In the genomic region with DNA sequence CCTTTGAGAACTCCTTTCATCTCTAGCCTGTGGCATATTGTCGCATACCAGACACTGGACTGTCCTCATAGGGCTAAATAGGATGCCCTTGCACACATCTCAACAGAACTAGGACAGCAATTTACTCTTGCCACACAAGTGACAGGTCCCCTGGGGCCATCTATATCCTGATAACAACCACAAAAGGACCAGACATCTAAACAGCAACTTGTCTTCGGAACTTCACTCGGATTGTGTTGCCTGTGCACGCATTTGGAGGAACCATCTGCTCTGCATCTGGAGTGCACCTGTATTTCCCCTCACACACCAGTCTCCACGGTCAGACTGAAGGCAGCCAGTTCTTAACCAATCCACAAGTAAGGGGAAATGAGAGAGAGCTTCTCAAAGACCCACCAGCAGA, we compare ENCODE assay signal across 30 mouse cellular contexts.
"Had no signal": no experiment of that assay in that cellular context is flagged by ENCODE, and none has a peak within 500 bp of the region (broad histone marks: within the 10 kb centered on the region; RNA-seq: fewer than 3 reads in every experiment).

No protein-coding gene starts in this region.

- H3K4me3 ChIP-seq: heart, embryonic 10.5 days; heart, embryonic 12.5 days; heart, embryonic 13.5 days; heart, embryonic 15.5 days; hindbrain, embryonic 12.5 days; hindbrain, embryonic 13.5 days; hindbrain, embryonic 15.5 days; intestine, embryonic 15.5 days; kidney, embryonic 15.5 days; layer of hippocampus, adult 2 months; left cerebral cortex, adult 2 months had no signal

- H3K9me3 ChIP-seq: heart, embryonic 10.5 days; heart, embryonic 12.5 days; heart, embryonic 13.5 days; heart, embryonic 15.5 days; hindbrain, embryonic 12.5 days; hindbrain, embryonic 13.5 days; hindbrain, embryonic 15.5 days; intestine, embryonic 15.5 days; kidney, embryonic 15.5 days had no signal

- H3K27me3 ChIP-seq: heart, embryonic 12.5 days; heart, embryonic 13.5 days; heart, embryonic 15.5 days; hindbrain, embryonic 12.5 days; hindbrain, embryonic 13.5 days; hindbrain, embryonic 15.5 days; intestine, embryonic 15.5 days; kidney, embryonic 15.5 days had no signal

- H3K4me1 ChIP-seq: heart, embryonic 10.5 days; heart, embryonic 12.5 days; hindbrain, embryonic 15.5 days; intestine, embryonic 15.5 days; kidney, embryonic 15.5 days had no signal

- H3K36me3 ChIP-seq: heart, embryonic 10.5 days; heart, embryonic 12.5 days; heart, embryonic 13.5 days; heart, embryonic 15.5 days; hindbrain, embryonic 12.5 days; hindbrain, embryonic 13.5 days; hindbrain, embryonic 15.5 days; intestine, embryonic 15.5 days; kidney, embryonic 15.5 days had no signal

- DNase-seq: heart, postnatal 10 days; heart, postnatal 14 days; heart, postnatal 36 days; heart, postnatal 4 days; kidney, adult 11 months; kidney, adult 18-20 months; kidney, adult 2 months; kidney, adult 8-10 months; kidney, adult 9 months; kidney, postnatal 10 days; kidney, postnatal 14 days; kidney, postnatal 25 days; kidney, postnatal 36 days; kidney, postnatal 4 days; layer of hippocampus, adult 9-11 months; layer of hippocampus, postnatal 36 days had no signal

- H3K27ac ChIP-seq: heart, embryonic 10.5 days; heart, embryonic 13.5 days; heart, embryonic 15.5 days; hindbrain, embryonic 12.5 days; hindbrain, embryonic 13.5 days; hindbrain, embryonic 14.5 days; hindbrain, embryonic 15.5 days; hindbrain, postnatal 0 days; intestine, embryonic 15.5 days; kidney, embryonic 15.5 days; kidney, postnatal 0 days; layer of hippocampus, adult 2 months; left cerebral cortex, adult 2 months had no signal
